17 mouse cellular contexts compared by ENCODE assay signal in genomic region chr2:63575172-63575571, GRCm38 (mm10).
"Had no signal": no experiment of that assay in that cellular context is flagged by ENCODE, and none has a peak within 500 bp of the region (broad histone marks: within the 10 kb centered on the region; RNA-seq: fewer than 3 reads in every experiment).

No protein-coding gene starts in this region.

- DNase-seq: kidney, postnatal 14 days; liver; liver, embryonic 13.5 days; liver, postnatal 0 days; lung, postnatal 14 days; right cerebral cortex, adult 18-20 months; right cerebral cortex, postnatal 25 days; thymus, postnatal 36 days had no signal

- H3K4me3 ChIP-seq: kidney, embryonic 15.5 days; left cerebral cortex, adult 2 months; limb, embryonic 12.5 days; liver, embryonic 13.5 days; lung, embryonic 15.5 days; megakaryocyte, embryonic 14.5 days; midbrain, embryonic 15.5 days; neural tube, embryonic 12.5 days had no signal

- H3K4me2 ChIP-seq: kidney, embryonic 15.5 days; limb, embryonic 12.5 days; liver, embryonic 13.5 days; lung, embryonic 15.5 days; midbrain, embryonic 11.5 days; midbrain, embryonic 15.5 days; neural tube, embryonic 12.5 days had no signal

- H3K36me3 ChIP-seq: kidney, embryonic 15.5 days; limb, embryonic 12.5 days; liver, embryonic 13.5 days; lung, embryonic 15.5 days; midbrain, embryonic 15.5 days; neural tube, embryonic 12.5 days had no signal

- H3K9me3 ChIP-seq: kidney, embryonic 15.5 days; limb, embryonic 12.5 days; liver, embryonic 13.5 days; lung, embryonic 15.5 days; megakaryocyte, embryonic 14.5 days; midbrain, embryonic 15.5 days; neural tube, embryonic 12.5 days had no signal

- ATAC-seq: liver, postnatal 0 days; midbrain, embryonic 15.5 days had no signal

- H3K4me1 ChIP-seq: kidney, embryonic 15.5 days; limb, embryonic 12.5 days; liver, embryonic 13.5 days; megakaryocyte, embryonic 14.5 days had no signal

- H3K9ac ChIP-seq: kidney, embryonic 15.5 days; limb, embryonic 12.5 days; liver, embryonic 13.5 days; liver, postnatal 0 days; lung, embryonic 15.5 days; midbrain, embryonic 15.5 days; neural tube, embryonic 12.5 days had no signal

- H3K27me3 ChIP-seq: kidney, embryonic 15.5 days; limb, embryonic 12.5 days; liver, embryonic 13.5 days; lung, embryonic 15.5 days; megakaryocyte, embryonic 14.5 days; midbrain, embryonic 15.5 days; neural tube, embryonic 12.5 days had no signal

- H3K27ac ChIP-seq: kidney, embryonic 15.5 days; left cerebral cortex, adult 2 months; limb, embryonic 12.5 days; liver, embryonic 13.5 days; lung, embryonic 15.5 days; macrophage; midbrain, embryonic 15.5 days; neural tube, embryonic 12.5 days had no signal
